Mouse (Mus musculus) left cerebral cortex, postnatal 4 days (tissue): Measurements from ENCODE around the gene Plxnb1. TPM values are rescaled to one million over a fixed set of nuclear protein-coding genes. Genes with fewer than 3 reads are reported as not detected.
A peak's percentile ranks its signal among the peaks of the same experiment; 100 is the strongest.

Experiments used
- DNase-seq: peaks from one replicate; pipeline ENCODE4 v3.0.0-alpha.2; 2022
- intact Hi-C: fragments of 180-260 bp; cut with DNase I; formaldehyde crosslinking; loops from one replicate; pipeline ENCODE4 v1.15.1; 2025
- total RNA-seq, 2 experiments: library from RNA; stranded (reverse); gene quantifications; 2 replicates each; pipeline ENCODE4 v1.2.3; 2021

The Plxnb1 gene
- total RNA-seq, 2 experiments from 2014 or later = 90.0 to 105 TPM

DNA sequence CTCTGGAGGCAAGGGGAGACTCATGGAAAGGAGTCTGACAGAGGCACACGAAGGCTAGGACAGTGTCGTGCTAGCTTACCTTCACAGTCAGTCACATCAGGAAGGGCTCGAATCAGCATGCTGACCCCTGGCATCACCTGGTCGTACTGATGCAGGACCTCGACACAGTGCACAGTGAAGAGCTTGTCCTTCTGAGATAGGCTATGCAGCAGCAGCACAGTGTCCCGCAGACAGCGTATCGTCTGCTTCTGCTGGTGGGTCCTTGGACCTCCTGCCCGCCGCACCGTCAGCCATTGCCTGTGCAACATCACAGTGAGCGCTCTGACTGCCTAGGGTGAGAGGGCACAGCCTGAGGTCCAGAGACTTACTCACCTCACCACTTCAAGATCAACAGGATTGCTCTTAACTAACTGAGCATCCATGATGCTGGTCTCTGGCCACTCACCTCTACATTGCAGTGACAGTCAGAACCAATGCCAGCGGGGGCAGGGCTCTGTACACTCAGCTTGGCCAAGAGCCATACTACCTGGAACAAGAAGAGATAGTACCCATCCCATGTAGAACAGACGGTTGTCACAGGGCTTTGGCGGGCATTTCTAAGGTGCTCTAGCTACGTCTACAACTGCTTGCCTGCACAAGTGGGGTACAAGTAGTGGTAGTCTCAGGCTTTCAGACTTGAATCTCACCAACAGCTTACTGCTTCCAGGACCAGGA, 34.8 kb upstream of the Plxnb1 start:
- intact Hi-C loops = loop anchor here (10.0 kb wide), 1 partner anchor 1044 kb away; no protein-coding TSS in a partner anchor
- no peak for DNase-seq

DNA sequence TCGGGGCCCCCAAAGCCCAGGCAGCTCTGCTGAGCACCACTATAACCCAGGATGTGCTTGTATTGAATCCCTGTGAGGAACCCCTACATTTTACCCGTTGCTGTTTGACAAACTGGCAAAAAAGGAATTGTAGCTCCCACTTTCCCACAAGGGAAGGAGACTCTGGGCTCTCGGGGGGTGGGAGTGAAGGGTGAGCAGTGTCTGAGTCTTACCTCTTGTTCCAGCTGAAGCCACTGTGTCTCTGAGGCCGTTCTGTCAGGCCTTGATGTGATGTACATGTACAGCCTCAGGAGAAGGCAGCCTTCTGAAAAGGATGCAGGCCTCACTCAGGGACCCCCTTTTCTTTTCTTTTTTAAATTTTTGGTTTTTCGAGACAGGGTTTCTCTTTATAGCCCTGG, 34.3 kb upstream of the Plxnb1 start:
- no peak for DNase-seq
- intact Hi-C loops = loop anchor here (10.0 kb wide), 1 partner anchor 1044 kb away; no protein-coding TSS in a partner anchor

GRCm38 (mm10) chr9:109068095-109068735, 27.0 kb upstream of the Plxnb1 start:
- DNase-seq = no peak
- intact Hi-C loops = loop anchor here (10.0 kb wide), 1 partner anchor 1037 kb away; no protein-coding TSS in a partner anchor

GRCm38 (mm10) chr9:109073661-109074573, 21.3 kb upstream of the Plxnb1 start, which contains the start of gene Atrip:
TSS of gene Atrip (minus strand) at chr9:109074124.
- DNase-seq = peak; percentile 95
- intact Hi-C loops = no loop called here

DNA sequence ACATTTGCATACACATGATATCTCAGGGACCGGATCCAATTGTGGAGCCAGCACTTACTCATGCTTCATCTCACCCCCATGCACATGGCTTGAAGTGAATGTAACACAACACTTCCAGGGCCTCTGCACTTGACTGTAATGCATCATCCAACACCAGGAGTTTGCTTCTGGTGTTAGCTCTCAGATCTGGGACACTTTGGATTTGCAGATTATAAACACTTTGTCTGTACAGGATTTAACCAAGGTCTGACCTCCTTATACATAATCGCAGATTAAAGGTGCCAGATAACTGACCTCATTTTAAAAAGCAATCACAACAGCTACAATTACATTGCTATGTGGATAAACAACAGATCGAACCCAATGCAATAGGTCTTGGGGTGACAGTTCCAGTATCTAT, 14.7 kb upstream of the Plxnb1 start:
- no peak for DNase-seq
- intact Hi-C loops = no loop called here

DNA sequence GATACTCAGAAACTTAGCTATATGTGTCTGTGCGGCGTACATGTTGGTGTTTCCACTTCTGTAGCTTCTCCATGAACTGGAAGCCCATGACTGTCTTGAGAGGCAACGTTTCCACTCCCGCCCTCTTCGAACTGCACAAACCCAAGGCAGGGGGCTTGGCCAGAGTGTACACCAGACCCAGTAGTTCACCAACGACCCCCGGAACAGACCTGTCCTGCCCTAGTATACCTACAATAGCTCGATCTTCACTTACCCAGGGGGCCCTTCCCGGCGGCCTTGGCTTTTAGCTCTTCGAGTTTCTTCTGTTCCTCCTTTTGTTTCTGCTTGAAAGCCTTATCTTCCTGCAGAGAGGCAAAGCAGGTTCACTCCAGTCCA, 13.5 kb upstream of the Plxnb1 start:
- intact Hi-C loops = no loop called here
- DNase-seq = no peak

GRCm38 (mm10) chr9:109082124-109082800, 12.9 kb upstream of the Plxnb1 start, which contains the start of the genes Ccdc51 and Tma7:
TSS of gene Ccdc51 (plus strand) at chr9:109082493.
TSS of gene Tma7 (minus strand) at chr9:109082587.
- intact Hi-C loops = no loop called here
- DNase-seq = peak; percentile 89

DNA sequence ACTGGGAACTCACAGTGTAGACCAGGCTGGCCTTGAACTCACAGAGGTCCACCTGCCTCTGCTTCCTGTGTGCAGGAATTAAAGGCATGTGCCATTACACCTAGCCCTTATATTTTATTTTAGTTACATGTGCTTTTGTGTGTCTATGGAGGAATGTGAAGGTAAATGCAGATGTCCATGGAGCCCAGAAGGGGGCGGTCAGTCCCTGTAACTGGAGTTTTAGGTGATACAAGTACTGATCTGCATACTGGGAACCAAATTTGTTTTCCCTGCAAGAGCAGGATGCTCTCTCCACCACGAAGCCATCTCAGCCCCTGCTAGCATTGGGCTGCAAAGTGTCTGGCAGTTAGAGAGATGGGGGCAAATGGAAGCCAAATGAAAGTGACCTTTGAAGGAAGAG, 10.3 kb upstream of the Plxnb1 start:
- no peak for DNase-seq
- intact Hi-C loops = loop anchor here (5.0 kb wide), 2 partner anchors 37 to 747 kb away; partner anchors contain the start of gene Nme6

DNA sequence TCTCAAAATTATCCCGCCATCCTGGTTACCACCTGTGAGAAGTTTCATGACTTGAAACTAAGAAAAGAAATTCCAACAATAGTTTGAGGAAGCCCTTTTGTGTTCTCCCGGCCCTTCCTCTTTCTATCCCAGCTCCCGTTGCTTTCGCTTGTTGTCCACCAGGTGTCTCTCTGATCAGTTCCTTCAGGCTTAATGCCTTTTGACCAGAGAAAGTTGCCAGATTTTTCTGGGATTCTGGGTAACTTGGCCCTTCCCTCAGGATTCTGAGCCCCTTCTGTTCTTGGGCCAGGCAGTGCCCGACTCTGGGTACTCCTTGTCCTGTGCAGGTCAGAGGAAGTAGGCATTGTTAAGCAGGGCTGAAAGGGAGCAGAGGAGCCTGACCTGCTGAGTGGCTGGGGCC, 7.2 kb upstream of the Plxnb1 start:
- intact Hi-C loops = loop anchor here (5.0 kb wide), 2 partner anchors 34 to 744 kb away; partner anchors contain the start of gene Nme6

GRCm38 (mm10) chr9:109090446-109090845, 4.7 kb upstream of the Plxnb1 start:
- DNase-seq = no peak
- intact Hi-C loops = no loop called here

More for the DNA sequence above, 7.2 kb upstream of the Plxnb1 start:
- DNase-seq = peak; percentile 70

DNA sequence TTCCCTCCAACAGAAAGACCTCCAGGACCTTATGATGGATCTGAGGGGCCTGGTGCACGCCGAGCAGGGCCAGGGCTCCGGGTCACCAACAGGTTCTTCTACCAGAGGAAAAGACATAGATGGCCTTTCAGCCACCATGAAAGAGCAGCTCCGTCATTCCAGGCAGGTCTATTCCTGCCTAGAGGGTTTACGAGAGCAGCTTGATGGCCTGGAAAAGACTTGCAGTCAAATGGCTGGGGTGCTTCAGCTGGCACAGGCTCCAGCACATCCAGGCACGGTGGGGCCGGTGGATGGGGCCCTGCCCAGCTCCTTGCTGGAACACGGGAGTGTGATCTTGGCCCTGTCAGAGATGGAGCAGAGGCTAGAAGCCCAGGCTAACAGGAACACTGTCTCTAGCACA, 3.4 kb upstream of the Plxnb1 start:
- intact Hi-C loops = no loop called here
- no peak for DNase-seq

GRCm38 (mm10) chr9:109092799-109093198, 2.4 kb upstream of the Plxnb1 start:
- DNase-seq = no peak
- intact Hi-C loops = no loop called here

- peak; percentile 47 for DNase-seq
- intact Hi-C loops = no loop called here
Observed at GRCm38 (mm10) chr9:109093786-109094552, 1.2 kb upstream of the Plxnb1 start.

DNA sequence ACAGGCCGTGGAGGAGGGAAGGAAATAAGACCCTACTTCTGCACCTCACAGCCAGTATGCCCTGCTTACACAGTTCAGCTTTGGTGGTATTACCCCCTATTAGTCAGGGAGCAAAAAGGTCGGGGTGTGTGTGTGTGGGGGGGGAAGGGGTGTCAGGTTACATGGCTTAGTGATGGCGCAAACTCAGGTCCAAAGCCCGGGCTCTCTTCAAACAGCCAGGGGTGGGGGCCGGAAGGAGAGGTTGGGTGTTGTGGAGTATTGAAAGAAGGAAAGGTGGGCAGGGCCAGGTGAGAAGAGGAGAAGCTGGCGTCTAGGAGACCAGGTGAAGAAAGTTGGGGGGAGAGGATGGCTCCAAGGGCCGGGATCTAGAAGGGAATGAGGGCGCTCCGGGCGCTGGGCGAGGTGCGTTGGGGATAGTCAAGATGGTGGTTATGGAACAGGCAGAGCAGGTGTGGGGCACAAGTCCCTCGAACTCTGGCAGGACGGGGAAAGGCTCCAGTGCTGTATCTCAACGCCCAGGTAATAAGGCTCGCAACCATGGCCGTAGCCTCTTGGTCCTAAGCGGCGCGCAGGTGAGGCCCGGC, 544 bp upstream of the Plxnb1 start:
- no peak for DNase-seq
- intact Hi-C loops = no loop called here

GRCm38 (mm10) chr9:109096251-109096661, 1.1 kb downstream of the Plxnb1 start:
- peak; percentile 43 for DNase-seq
- intact Hi-C loops = no loop called here

DNA sequence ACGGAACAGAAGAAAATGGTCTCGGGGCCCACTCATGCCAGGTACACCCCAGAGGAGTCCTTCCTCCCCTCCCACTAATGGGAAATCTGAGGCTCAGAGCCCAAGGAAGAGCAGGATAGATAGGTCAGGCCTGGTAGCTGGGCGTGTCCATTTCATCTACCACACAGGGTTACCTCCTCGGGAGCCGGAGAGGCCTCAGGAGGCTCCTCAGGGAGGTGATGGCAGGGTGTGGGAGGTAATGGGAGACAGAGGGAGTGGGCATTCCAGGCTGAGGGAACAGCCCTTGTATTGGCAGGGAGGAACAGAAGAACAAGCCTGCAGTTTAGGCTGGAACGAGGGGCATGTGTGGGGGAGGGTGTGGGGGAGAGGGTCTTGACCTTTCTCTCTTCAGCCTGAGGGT, 1.7 kb downstream of the Plxnb1 start:
- no peak for DNase-seq
- intact Hi-C loops = no loop called here

- intact Hi-C loops = no loop called here
- DNase-seq = no peak
Observed at GRCm38 (mm10) chr9:109097291-109097690, 2.1 kb downstream of the Plxnb1 start.

DNA sequence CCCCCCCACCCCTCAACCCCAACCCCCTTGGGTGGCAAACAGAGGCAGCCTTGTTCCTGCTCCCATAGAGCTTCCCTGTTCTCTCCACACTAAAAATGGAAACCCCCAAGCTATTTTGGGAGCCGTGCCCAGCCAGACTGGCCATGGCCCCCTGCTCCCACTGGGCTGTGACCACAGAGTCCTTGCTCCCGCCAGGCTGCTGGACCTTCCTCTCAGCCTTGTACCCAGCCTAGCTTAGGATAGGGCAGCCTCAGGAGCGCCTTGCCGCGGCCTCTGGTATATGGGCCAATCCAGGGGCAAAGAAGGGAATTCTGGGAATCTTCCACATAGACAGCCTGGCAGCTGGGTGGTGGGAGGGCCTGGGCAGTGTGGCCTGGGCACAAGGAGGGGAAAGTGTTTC, 2.6 kb downstream of the Plxnb1 start:
- intact Hi-C loops = no loop called here

GRCm38 (mm10) chr9:109098366-109098765, 3.2 kb downstream of the Plxnb1 start:
- intact Hi-C loops = no loop called here
- DNase-seq = no peak

More for the DNA sequence above, 2.6 kb downstream of the Plxnb1 start:
- peak; percentile 77 for DNase-seq
